Mouse (Mus musculus) heart, postnatal 36 days (tissue): Measurements from ENCODE around the gene Fam118b. TPM values are rescaled to one million over a fixed set of nuclear protein-coding genes. Genes with fewer than 3 reads are reported as not detected.
A peak's percentile ranks its signal among the peaks of the same experiment; 100 is the strongest.

ENCODE experiments used
- DNase-seq, 2 experiments: peaks; one replicate each; pipeline ENCODE4 v3.0.0; 2021 to 2022
- intact Hi-C: fragments of 180-260 bp; cut with DNase I; formaldehyde crosslinking; loops from one replicate; pipeline ENCODE4 v1.15.1; 2025
- total RNA-seq, 2 experiments: library from RNA; stranded (reverse); gene quantifications; 2 replicates each; pipeline ENCODE4 v1.2.3; 2021

The Fam118b gene
- total RNA-seq, 2 experiments from 2014 or later = 13.4 to 17.1 TPM

DNA sequence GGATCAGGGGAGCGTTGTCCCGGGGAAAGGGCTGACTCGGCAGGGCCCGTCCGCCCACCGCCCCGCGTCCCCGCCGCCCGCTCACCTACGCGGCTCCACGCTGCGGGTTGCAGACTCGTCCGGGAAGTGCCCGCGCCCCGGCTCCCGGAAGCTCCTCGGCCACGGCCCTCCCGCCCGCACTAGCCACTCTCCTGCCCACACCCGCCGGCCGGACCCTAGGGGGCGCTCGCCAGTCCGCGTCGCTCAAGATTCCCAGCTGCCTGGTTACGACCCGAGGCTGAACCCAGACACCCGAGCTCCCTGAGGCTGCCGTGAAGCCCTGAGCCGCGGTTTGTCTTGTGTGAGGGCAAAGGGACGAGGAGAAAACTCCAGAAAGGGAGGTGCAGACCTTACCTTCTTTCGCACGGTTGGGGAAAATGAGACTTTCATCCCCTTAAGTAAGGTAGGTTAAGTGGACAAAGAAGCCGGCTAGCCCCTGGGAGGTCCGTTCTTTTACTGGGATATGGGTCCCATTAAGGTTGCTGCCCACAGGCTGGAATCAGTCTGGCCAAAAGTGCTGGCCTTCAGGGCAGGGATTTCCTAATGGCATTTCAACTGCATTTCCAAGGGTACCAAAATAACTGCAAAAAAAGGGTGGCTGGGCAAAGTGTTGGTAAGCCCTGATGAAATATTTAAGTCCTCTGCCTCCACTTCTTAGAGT lies 67.7 kb downstream of the Fam118b start, which contains the start of the genes Srpr and Tirap:
Srpr (plus strand) TSS at position 404 of the 700 bp plus-strand sequence.
Tirap (minus strand) TSS at position 520 of the 700 bp plus-strand sequence.
- DNase-seq = peak; percentile 95 to 96
- intact Hi-C loops = loop anchor here (5.0 kb wide), 1 partner anchor 337 kb away; no protein-coding TSS in a partner anchor

- intact Hi-C loops = no loop called here
- no peak for DNase-seq
These were observed 68.4 kb downstream of the Fam118b start for GRCm38 (mm10) chr9:35198945-35199771.

GRCm38 (mm10) chr9:35198351-35198750 lies 69.3 kb downstream of the Fam118b start:
- intact Hi-C loops = no loop called here

GRCm38 (mm10) chr9:35197625-35198024 lies 70.0 kb downstream of the Fam118b start:
- intact Hi-C loops = no loop called here
- DNase-seq = no peak

More at GRCm38 (mm10) chr9:35198351-35198750, 69.3 kb downstream of the Fam118b start:
- DNase-seq = no peak

- intact Hi-C loops = no loop called here
These were observed 73.6 kb downstream of the Fam118b start for GRCm38 (mm10) chr9:35194048-35194447.

DNA sequence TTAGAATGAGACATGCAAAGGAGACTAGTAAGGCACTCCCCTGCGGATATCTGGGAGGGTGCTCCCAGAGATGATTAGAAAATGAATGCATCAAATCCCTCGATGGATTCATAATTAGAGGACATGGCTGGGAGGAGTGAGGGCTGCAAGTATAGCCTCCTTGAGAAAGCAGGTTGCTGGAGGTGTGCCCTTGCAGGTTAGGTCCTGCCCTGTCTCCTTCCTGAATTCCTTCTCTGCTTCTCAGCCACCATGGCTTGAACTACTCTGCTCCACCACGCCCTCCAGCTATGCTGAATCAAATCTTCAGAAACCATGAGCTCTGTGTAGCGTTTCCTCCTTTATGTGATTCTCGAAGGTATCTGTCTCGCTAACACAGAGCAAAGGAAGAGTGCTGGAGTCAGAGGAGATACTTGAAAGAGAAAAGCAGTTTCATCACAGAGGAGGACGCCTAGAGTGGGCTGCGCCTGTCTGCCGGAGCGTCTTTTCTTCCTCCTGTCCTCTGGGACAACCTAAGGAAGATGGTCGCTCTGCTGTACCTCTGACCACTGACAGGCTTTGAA lies 74.5 kb downstream of the Fam118b start:
- DNase-seq = no peak
- intact Hi-C loops = no loop called here

More at GRCm38 (mm10) chr9:35194048-35194447, 73.6 kb downstream of the Fam118b start:
- no peak for DNase-seq

GRCm38 (mm10) chr9:35188700-35189099 lies 78.9 kb downstream of the Fam118b start:
- DNase-seq = no peak
- intact Hi-C loops = no loop called here

DNA sequence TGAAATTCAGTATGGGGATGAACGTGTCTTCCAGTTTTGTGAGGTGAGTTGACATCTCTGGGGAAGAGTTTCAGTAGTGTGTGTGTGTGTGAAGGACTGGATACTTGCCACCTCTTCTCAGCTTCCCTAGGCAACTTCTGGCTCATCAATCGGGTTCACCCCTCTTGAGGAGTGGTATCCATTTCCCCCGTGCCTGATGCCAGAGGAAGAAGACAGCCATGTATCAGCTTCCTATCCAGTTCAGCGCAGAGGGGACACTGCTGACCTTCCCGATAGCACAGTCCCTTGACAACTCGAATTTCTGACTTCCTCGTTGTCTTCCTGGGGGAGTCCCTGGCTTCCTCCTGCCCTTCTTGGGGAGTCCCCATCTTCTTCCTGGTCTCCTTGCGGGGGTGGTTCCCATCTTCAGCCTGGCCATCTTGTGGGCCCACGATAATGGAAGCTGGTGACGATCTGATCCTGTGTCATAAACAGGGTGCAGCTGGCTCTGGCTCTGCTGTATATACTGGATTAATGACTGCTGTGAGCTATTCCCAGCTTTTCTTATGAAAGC lies 80.2 kb downstream of the Fam118b start:
- no peak for DNase-seq
- intact Hi-C loops = no loop called here

- intact Hi-C loops = no loop called here
- DNase-seq = no peak
These were observed 81.2 kb downstream of the Fam118b start for GRCm38 (mm10) chr9:35186430-35186829.

DNA sequence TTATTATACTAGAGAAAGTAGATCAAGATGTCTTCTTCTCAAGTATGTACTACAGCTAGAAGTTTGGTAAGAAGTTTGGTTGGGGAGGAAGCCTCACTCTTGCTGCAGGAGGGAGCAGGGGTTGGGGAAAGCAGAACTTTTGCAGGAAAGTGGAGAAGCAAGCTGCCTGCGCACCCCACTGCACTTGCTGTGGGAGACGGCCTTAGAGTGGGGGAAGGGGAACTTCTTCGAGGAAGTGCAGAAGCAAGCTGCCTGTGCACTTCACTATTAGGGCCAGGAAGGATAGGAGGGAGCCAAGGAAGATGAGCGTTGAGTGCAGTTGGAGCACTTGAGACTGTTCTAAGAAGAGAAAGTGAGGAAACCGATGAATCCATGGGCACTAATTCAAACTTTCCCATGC lies 84.2 kb downstream of the Fam118b start:
- intact Hi-C loops = no loop called here

DNA sequence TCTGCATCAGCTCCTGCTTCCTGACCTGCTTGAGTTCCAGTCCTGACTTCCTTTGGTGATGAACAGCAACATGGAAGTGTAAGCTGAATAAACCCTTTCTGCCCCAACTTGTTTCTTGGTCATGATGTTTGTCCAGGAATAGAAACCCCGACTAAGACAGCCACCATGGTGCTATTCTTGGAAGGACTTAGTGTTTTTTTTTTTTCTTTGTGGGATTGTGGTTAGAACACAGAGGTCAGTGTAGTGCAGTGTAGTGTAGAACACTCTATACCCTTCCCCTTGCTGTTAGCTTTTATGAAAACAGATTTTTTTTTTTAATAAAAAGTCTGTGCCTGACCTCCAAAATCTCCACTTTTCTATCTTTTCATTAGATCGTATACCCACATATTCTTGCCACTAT lies 84.8 kb downstream of the Fam118b start:
- DNase-seq = no peak
- intact Hi-C loops = no loop called here

More for the DNA sequence above, 84.2 kb downstream of the Fam118b start:
- DNase-seq = no peak

DNA sequence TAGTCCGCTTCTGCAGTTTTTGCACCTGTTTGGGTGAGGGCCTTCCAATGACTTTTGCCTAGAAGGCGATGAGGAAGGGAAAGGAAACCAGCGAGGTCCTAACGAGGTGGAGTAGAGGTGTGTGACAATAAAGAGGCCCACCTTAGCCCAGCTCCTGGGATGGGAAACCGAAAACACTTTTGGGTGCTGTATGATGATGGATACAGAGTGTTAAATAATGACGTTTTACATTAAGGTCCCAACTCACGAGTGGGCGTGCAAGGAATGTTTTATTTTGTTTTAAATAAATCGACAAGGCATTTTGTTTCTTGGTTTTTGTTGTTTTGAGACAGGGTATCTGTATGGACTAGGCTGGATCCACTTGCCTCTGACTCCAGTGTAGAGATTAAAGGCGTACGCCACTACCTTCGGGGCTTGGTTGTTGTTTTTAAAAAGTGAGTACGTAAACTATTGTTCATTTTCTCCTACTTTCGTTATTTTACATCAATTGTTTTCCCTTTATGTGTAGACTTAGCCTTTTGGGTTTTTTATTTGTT lies 91.4 kb downstream of the Fam118b start:
- intact Hi-C loops = no loop called here
- DNase-seq = no peak

GRCm38 (mm10) chr9:35175251-35176123 lies 92.1 kb downstream of the Fam118b start, which contains the start of gene Dcps:
Dcps (minus strand) TSS chr9:35176061.
- intact Hi-C loops = no loop called here

DNA sequence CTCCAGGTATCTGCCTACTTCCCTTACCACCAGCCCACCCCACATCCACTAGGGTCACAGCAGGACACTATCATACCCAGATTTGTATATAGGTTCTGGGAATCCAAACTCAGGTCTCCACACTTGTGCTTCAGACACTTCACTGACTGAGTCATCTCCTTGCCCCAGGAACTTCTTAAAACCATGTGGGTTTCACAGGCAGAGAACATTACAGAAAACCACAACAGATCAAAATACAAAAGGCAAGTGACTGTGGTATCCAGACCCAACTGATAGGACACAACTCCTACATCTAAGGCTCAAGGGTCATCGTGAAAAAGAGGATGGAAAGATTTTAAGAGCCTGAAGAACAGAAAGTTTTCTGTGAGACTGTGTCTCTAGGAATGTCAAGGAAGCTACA lies 94.3 kb downstream of the Fam118b start:
- intact Hi-C loops = no loop called here
- no peak for DNase-seq

More at GRCm38 (mm10) chr9:35175251-35176123, 92.1 kb downstream of the Fam118b start, which contains the start of gene Dcps:
- peak; percentile 89 to 91 for DNase-seq

GRCm38 (mm10) chr9:35170071-35170470 lies 97.5 kb downstream of the Fam118b start:
- intact Hi-C loops = no loop called here
- no peak for DNase-seq
